Mouse (Mus musculus) small intestine, adult 2 months (tissue): Measurements from ENCODE around the gene Rimkla. TPM values are rescaled to one million over a fixed set of nuclear protein-coding genes. Genes with fewer than 3 reads are reported as not detected.

Source experiments
- H3K27ac ChIP-seq: fragments of 200-500 bp; 2 replicates; pipeline ENCODE4 v1.5.1; 2012; ENCODE audit warnings: low read depth, low read length, control low read depth, inconsistent platforms; ENCODE audit not compliant: insufficient read depth
- H3K27me3 ChIP-seq: fragments of 200-500 bp; 2 replicates; pipeline ENCODE4 v1.6.1; 2012; ENCODE audit warnings: mild to moderate bottlenecking, moderate library complexity, low read length, inconsistent platforms; ENCODE audit not compliant: control insufficient read depth, insufficient read depth
- H3K36me3 ChIP-seq: fragments of 200-500 bp; 2 replicates; pipeline ENCODE4 v1.6.1; 2012; ENCODE audit warnings: mild to moderate bottlenecking, low read length, control low read depth, inconsistent platforms; ENCODE audit not compliant: control insufficient read depth, insufficient read depth
- H3K4me1 ChIP-seq: fragments of 200-500 bp; 2 replicates; pipeline ENCODE4 v1.6.1; 2012; ENCODE audit warnings: low read length, inconsistent platforms, mixed read lengths; ENCODE audit not compliant: control insufficient read depth, insufficient read depth, insufficient read length
- H3K4me3 ChIP-seq: fragments of 200-500 bp; 2 replicates; pipeline ENCODE4 v1.5.1; 2012; ENCODE audit warnings: low read depth, mild to moderate bottlenecking, control low read depth, inconsistent platforms, low read length, moderate library complexity
- CTCF ChIP-seq: fragments of 200-500 bp; IDR thresholded peaks from 2 replicates; pipeline ENCODE4 v1.5.1; 2012; ENCODE audit warnings: low read depth, mild to moderate bottlenecking, control low read depth, inconsistent platforms, low read length, moderate library complexity, mixed read lengths; ENCODE audit not compliant: insufficient replicate concordance, insufficient read length; ENCODE audit errors: extremely low read depth
- POLR2A ChIP-seq: fragments of 200-500 bp; IDR thresholded peaks from 2 replicates; pipeline ENCODE4 v1.6.1; 2012; ENCODE audit warnings: low read depth, mild to moderate bottlenecking, control low read depth, inconsistent platforms, low read length, moderate library complexity
- whole genome bisulfite sequencing: fragments of 180-500 bp; shearing (Covaris S2); methylation state at CpG from one replicate; pipeline ENCODE4 v1.1.7; 2018; 5-methylcytosine and 5-hydroxymethylcytosine counted together
- polyA plus RNA-seq: library from polyadenylated mRNA; depleted of rRNA; stranded (reverse); fragments of >200 nt; gene quantifications from 2 replicates; pipeline ENCODE4 v1.2.3, GENCODE M21; 2012

The Rimkla gene
- polyA plus RNA-seq, 1 experiment = 0.20 TPM

DNA sequence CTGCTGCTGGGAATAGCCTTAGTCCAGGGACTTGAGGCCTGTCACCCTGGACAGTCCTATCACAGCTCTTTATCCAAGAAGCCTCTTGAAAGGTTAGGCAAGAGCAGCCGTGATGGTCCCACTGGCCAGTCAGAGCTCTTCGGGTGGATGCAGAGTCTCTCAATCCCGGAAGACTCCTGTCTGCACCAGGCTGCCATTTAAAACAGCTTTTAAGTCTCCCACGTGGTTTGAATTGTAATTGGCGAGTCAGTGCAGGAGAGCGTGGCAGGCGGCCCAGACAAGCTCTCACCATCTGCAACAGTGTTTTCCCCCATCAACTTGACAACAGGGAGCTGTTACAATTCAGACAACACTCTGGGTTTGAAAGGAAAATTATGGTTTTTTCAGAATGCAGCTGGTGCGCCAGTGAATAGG is 31.7 kb downstream of the Rimkla start:
- WGBS = 70% methylated on average over 8 of the region's 8 CpGs
- peaks cover 6% of the 10 kb centered on the region; the same call in 1 of the 2 replicates for H3K4me1 ChIP-seq
- H3K27ac ChIP-seq = no peak overlapping the region

DNA sequence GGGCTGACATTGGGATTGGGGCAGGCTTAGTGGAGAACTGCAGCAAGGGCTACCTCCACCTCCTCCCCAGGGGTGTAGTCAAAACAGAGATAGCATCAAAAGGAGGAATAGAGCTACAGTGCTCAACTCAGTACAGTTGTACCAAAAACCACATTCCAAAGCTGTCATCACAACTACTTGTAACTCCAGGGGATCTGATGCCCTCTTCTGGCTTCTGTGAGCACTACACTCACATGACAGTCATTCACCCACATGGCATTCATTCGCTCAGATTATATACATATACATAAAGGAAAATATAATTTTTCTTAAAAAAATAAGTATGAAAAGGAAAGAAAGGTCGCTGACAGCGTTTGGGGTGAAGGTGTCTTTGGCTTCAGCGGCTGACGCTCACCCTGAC is 32.1 kb downstream of the Rimkla start:
- peaks cover 6% of the 10 kb centered on the region; the same call in 1 of the 2 replicates for H3K4me1 ChIP-seq
- 62% methylated on average over 5 of the region's 5 CpGs for WGBS
- no peaks in the 10 kb centered on the region for H3K27me3 ChIP-seq
- H3K27ac ChIP-seq = no peak overlapping the region
- TF ChIP-seq CTCF = no peak
- no peak for TF ChIP-seq POLR2A
- H3K36me3 ChIP-seq = no peaks in the 10 kb centered on the region
- H3K4me3 ChIP-seq = no peak overlapping the region

More for the DNA sequence above, 31.7 kb downstream of the Rimkla start:
- no peaks in the 10 kb centered on the region for H3K27me3 ChIP-seq
- no peak overlapping the region for H3K4me3 ChIP-seq
- TF ChIP-seq CTCF (no peak), POLR2A (no peak)
- no peaks in the 10 kb centered on the region for H3K36me3 ChIP-seq

DNA sequence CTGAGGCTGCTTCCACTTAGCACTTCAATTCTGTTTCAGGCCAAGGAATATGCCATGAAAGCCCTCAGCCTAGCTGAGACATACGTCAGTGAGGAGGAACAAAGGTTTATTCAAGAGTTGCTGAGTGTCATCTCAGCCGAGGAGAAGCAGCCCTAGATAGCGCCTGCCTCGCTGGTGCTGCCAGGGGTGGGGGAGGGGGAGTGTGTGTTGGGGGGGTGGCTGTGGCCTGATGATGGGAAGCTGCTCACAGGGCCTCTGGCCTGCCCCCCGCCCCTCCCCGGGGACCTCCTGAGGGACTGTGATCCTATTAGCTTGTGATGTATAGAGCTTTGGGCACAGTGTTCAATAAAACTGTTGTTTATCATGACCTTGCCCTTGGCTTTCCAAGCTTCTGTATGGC is 38.9 kb downstream of the Rimkla start:
- H3K4me1 ChIP-seq = no peaks in the 10 kb centered on the region
- no peak overlapping the region for H3K4me3 ChIP-seq
- 26% methylated on average over 6 of the region's 6 CpGs for WGBS
- no peaks in the 10 kb centered on the region for H3K27me3 ChIP-seq
- TF ChIP-seq POLR2A = no peak
- H3K27ac ChIP-seq = no peak overlapping the region
- H3K36me3 ChIP-seq = no peaks in the 10 kb centered on the region

DNA sequence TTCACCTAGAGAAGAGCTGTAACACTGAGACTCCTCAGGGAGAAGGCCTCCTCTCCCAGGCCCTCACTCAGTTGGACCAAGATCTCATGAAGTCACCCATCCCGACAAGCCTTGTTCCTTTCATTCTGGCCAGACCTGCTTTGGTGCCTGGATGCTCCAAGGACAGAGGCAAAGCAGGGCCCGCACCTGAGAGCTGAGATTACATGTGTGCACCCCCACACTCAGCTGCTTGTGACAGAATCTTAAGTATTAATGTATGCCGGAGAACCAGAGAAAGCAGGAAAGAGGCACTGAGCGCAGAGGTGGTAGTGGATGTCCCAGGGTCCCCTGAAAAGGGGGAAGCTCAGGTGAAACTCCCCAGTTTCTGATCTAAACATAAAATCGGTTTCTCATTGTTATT is 39.3 kb downstream of the Rimkla start:
- 67% methylated on average over 5 of the region's 5 CpGs for WGBS
- Histone ChIP-seq H3K27me3 (no peaks in the 10 kb centered on the region), H3K4me3 (no peak overlapping the region), H3K4me1 (no peaks in the 10 kb centered on the region), H3K36me3 (no peaks in the 10 kb centered on the region), H3K27ac (no peak overlapping the region)
- TF ChIP-seq POLR2A = no peak
- no peak for TF ChIP-seq CTCF

DNA sequence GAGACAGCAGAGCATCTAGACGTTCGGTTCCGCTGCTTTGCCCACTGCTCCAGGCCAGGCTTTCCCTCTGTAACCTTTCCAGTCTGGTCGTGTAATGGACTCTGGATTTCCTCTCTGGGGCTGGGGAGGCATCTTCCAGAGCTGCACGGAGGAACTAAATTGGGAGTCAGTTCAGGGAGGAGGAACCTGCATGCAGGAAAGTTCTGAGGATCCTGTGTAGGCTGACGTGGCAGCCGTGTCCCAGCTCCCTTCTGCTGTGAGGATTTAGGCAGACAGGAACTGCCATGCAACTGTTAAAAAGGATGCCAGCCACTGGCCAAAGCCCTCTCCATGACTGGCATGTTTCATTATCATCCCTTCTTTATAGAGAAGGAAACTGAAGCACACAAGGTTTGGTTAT is 42.0 kb downstream of the Rimkla start:
- Histone ChIP-seq H3K4me1 (no peaks in the 10 kb centered on the region), H3K27ac (no peak overlapping the region)

DNA sequence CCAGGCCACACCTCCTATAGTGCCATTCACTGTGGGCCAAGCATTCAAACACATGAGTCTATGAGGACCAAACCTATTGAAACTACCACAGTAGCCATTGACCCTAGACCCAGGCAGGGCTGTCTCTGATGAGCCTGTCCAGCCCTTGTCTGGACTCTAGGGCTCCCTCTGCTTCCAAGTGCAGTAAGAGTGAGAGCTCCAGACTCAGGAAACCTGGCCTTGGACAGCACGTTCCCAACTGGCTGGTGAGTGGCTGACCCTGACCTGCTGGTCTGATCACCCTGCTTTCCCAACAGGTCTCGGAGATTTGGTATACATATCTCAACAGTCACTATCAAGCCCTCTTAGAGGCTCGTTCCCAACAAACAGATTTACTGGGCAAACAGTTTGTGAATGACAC is 44.6 kb downstream of the Rimkla start:
- WGBS = 70% methylated on average over 3 of the region's 3 CpGs
- Histone ChIP-seq H3K36me3 (no peaks in the 10 kb centered on the region), H3K4me1 (no peaks in the 10 kb centered on the region), H3K27ac (no peak overlapping the region), H3K27me3 (no peaks in the 10 kb centered on the region), H3K4me3 (no peak overlapping the region)
- TF ChIP-seq CTCF (no peak), POLR2A (no peak)

More for the DNA sequence above, 42.0 kb downstream of the Rimkla start:
- H3K4me3 ChIP-seq = no peak overlapping the region
- WGBS = 65% methylated on average over 7 of the region's 7 CpGs
- H3K36me3 ChIP-seq = no peaks in the 10 kb centered on the region
- H3K27me3 ChIP-seq = no peaks in the 10 kb centered on the region
- TF ChIP-seq POLR2A (no peak), CTCF (no peak)

DNA sequence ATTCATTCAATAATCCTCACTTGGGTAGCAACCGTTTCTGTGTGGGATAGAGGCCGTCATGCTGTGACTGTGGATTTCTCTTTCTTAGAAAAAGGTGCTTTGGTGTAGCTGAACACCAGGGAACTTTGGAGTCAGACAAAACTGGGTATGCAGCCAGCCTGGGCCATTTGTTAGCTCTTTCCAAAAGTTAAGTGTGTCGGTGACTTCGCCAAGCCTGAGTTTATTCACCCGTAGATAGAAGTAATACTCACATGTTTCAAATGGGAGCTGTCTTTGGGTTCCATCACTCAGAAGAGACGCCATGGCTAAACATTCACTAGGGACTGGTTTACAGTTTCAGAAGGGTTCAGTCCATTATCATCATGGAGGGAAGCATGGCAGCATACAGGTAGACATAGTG is 45.2 kb downstream of the Rimkla start:
- no peak overlapping the region for H3K27ac ChIP-seq
- H3K4me1 ChIP-seq = no peaks in the 10 kb centered on the region
- no peaks in the 10 kb centered on the region for H3K27me3 ChIP-seq
- TF ChIP-seq CTCF (no peak), POLR2A (no peak)
- WGBS = 92% methylated on average over 6 of the region's 6 CpGs
- no peaks in the 10 kb centered on the region for H3K36me3 ChIP-seq
- no peak overlapping the region for H3K4me3 ChIP-seq

DNA sequence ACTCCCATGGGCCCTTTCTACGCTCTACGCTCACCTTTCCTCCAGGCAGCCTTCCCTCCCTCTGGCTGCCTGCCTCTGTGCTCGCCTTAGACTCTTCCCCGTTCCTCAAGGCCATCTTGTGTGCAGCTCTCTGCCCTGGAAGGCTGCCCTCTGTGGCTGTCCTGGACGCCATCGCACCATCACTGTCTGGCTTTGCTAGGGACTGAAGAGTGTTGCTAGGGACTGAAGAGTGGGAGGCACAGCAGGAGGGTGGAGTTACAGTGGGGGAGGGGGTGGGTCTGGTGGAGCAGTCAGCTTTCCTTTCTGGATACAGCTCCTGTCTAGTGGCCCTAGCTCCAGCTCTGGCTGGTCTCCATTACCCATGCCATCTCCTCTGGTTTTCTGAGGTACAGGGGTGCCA is 49.9 kb downstream of the Rimkla start:
- H3K4me1 ChIP-seq = no peaks in the 10 kb centered on the region
- no peak overlapping the region for H3K27ac ChIP-seq
- 51% methylated on average over 6 of the region's 6 CpGs for WGBS
- H3K4me3 ChIP-seq = no peak overlapping the region
- H3K27me3 ChIP-seq = no peaks in the 10 kb centered on the region
- H3K36me3 ChIP-seq = no peaks in the 10 kb centered on the region
- no peak for TF ChIP-seq CTCF
- no peak for TF ChIP-seq POLR2A
